Mouse (Mus musculus): ENCODE data around the gene Lrrc4c. TPM values are rescaled to one million over a fixed set of nuclear protein-coding genes. Genes with fewer than 3 reads are reported as not detected.

Gene Lrrc4c
- polyA plus RNA-seq, 1 experiment from 2014 or later = 2.0 TPM

GRCm38 (mm10) chr2:97414416-97415362, 1096.7 kb downstream of the Lrrc4c start:
- H3K27me3 ChIP-seq = no peaks in the 10 kb centered on the region
- no peaks in the 10 kb centered on the region for H3K36me3 ChIP-seq
- H3K9me3 ChIP-seq = no peaks in the 10 kb centered on the region
- no peak overlapping the region for H3K27ac ChIP-seq
- ATAC-seq (ENCODE audit: insufficient number of reproducible peaks, insufficient read depth, low FRiP score, low TSS enrichment, low read depth) = no peak
- WGBS = 74% methylated on average over 8 of the region's 8 CpGs
- no peak overlapping the region for H3K9ac ChIP-seq (replicated peaks)
- no peaks in the 10 kb centered on the region for H3K4me1 ChIP-seq (replicated peaks)
- no peak overlapping the region for H3K4me2 ChIP-seq
- H3K4me3 ChIP-seq (replicated peaks) = no peak overlapping the region

GRCm38 (mm10) chr2:97434140-97434539, 1116.2 kb downstream of the Lrrc4c start:
- WGBS = 96% methylated on average over 1 of the region's 1 CpGs
- Histone ChIP-seq H3K27ac (no peak overlapping the region), H3K4me1 (replicated peaks) (no peaks in the 10 kb centered on the region), H3K9me3 (no peaks in the 10 kb centered on the region), H3K27me3 (no peaks in the 10 kb centered on the region), H3K36me3 (no peaks in the 10 kb centered on the region), H3K4me2 (no peak overlapping the region), H3K4me3 (replicated peaks) (no peak overlapping the region), H3K9ac (replicated peaks) (no peak overlapping the region)
- no peak for ATAC-seq (ENCODE audit: insufficient number of reproducible peaks, insufficient read depth, low FRiP score, low TSS enrichment, low read depth)

DNA sequence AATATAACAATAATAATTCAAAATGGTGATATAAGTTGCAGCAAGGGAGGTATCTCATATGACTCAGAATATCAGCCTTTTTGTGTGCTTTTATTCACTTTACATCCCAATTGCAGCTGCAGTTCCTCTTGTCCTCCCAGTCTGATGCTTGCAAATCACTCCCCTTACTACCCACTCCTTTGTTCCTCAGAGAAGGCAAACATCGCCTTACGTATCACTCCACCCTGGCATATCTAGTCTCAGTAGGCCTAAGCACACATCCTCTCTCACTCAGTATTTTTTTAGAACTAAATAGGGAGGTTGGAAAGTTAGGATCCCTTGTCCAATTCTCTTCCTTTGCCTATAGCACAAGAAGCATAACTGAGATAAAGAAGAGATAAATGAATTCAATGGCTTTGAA, 1117.6 kb downstream of the Lrrc4c start:
- no peak for ATAC-seq (ENCODE audit: insufficient number of reproducible peaks, insufficient read depth, low FRiP score, low TSS enrichment, low read depth)
- Histone ChIP-seq H3K27ac (no peak overlapping the region), H3K4me3 (replicated peaks) (no peak overlapping the region), H3K4me1 (replicated peaks) (no peaks in the 10 kb centered on the region), H3K9me3 (no peaks in the 10 kb centered on the region), H3K27me3 (no peaks in the 10 kb centered on the region), H3K4me2 (no peak overlapping the region), H3K9ac (replicated peaks) (no peak overlapping the region), H3K36me3 (no peaks in the 10 kb centered on the region)
- 95% methylated on average over 2 of the region's 2 CpGs for WGBS

DNA sequence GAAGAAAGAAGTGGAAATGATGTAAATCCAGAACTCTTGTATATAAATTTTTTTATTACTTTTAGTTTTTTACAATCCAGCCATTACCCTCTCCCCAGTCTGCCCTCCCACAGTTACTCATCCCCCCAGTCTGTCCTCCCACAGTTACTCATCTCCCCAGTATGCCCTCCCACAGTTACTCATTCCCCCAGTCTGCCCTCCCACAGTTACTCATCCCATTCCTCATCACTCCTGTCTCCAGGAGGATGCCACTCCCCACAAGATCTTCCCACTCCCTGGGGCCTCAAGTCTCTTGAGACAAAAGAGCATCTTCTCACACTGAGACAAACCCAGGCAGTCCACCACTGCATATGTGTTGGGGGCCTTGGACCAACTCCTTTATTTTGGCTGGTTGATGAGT, 1119.8 kb downstream of the Lrrc4c start:
- Histone ChIP-seq H3K9ac (replicated peaks) (no peak overlapping the region), H3K4me3 (replicated peaks) (no peak overlapping the region), H3K27me3 (no peaks in the 10 kb centered on the region), H3K4me2 (no peak overlapping the region), H3K36me3 (no peaks in the 10 kb centered on the region), H3K27ac (no peak overlapping the region), H3K4me1 (replicated peaks) (no peaks in the 10 kb centered on the region), H3K9me3 (no peaks in the 10 kb centered on the region)
- no peak for ATAC-seq (ENCODE audit: insufficient number of reproducible peaks, insufficient read depth, low FRiP score, low TSS enrichment, low read depth)

DNA sequence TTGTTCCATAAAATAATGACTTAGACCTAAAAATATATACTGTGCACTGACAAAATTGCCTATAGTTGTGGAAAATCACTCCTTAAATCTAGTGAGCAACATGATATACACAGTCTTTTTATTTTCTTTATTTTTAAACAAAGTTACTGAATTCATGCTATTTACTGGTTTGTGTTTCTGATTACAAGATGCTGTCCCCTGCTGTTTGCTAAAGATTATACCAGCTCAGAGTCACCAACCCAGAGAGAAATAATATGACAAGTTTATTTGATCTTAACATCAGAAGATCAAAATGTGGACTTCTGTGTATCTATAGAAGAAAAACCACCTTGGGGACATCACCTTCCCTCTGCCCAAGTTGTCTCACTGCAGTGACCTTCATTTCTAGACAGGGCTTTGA, 1145.6 kb downstream of the Lrrc4c start:
- Histone ChIP-seq H3K9ac (replicated peaks) (no peak overlapping the region), H3K27me3 (peaks cover 7% of the 10 kb centered on the region; the same call in 1 of the 2 replicates)
- no peak for ATAC-seq (ENCODE audit: insufficient number of reproducible peaks, insufficient read depth, low FRiP score, low TSS enrichment, low read depth)

DNA sequence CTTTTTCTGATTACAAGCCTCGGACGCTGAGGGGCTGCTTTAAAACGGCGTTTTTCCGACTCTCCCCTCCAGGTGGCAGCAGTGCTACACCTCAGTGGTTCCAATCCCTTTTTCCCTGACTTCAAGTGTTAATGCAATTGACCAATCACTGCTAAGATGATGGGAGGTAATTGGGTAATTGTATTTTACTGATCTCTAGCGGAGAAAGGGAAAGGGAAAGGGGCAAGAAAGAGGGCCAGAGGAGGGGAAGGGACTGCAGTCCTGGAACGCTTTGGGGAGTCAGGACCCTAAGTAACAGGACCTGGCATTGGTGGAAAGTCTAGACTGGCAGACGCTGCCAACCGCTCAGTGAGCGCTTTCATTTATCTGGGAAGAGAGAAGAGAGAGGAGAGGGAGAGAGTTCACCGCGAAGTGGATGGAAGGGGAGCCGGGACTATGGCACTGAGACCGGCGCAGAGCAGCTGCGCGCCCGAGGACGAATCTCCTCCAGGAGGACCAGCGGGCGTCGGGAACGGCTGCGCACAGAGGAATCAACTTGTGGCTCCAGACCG, 1148.3 kb downstream of the Lrrc4c start:
- H3K36me3 ChIP-seq = no peaks in the 10 kb centered on the region
- H3K9me3 ChIP-seq = no peaks in the 10 kb centered on the region
- H3K4me2 ChIP-seq = peak overlapping the region; percentile 76
- ATAC-seq (ENCODE audit: insufficient number of reproducible peaks, insufficient read depth, low FRiP score, low TSS enrichment, low read depth) = peak; percentile 83
- H3K4me1 ChIP-seq (replicated peaks) = peaks cover 6% of the 10 kb centered on the region; the same call in 1 of the 2 replicates
- peak overlapping the region; percentile 46 for H3K4me3 ChIP-seq (replicated peaks)
- H3K27me3 ChIP-seq = peaks cover 11% of the 10 kb centered on the region
- H3K9ac ChIP-seq (replicated peaks) = peak overlapping the region; percentile 44; the same call in 1 of the 2 replicates
- 0% methylated on average over 25 of the region's 25 CpGs for WGBS
- no peak overlapping the region for H3K27ac ChIP-seq

More for the DNA sequence above, 1145.6 kb downstream of the Lrrc4c start:
- no peaks in the 10 kb centered on the region for H3K36me3 ChIP-seq
- H3K4me1 ChIP-seq (replicated peaks) = no peaks in the 10 kb centered on the region
- no peak overlapping the region for H3K4me3 ChIP-seq (replicated peaks)
- no peaks in the 10 kb centered on the region for H3K9me3 ChIP-seq
- no peak overlapping the region for H3K27ac ChIP-seq
- H3K4me2 ChIP-seq = no peak overlapping the region

- peak overlapping the region; percentile 46 for H3K4me3 ChIP-seq (replicated peaks)
- no peak overlapping the region for H3K27ac ChIP-seq
- H3K9ac ChIP-seq (replicated peaks) = 0 out of 2 replicates have a peak overlapping the region, but pooled peaks have one; percentile 34
Observed at GRCm38 (mm10) chr2:97467031-97467549, 1149.1 kb downstream of the Lrrc4c start.

DNA sequence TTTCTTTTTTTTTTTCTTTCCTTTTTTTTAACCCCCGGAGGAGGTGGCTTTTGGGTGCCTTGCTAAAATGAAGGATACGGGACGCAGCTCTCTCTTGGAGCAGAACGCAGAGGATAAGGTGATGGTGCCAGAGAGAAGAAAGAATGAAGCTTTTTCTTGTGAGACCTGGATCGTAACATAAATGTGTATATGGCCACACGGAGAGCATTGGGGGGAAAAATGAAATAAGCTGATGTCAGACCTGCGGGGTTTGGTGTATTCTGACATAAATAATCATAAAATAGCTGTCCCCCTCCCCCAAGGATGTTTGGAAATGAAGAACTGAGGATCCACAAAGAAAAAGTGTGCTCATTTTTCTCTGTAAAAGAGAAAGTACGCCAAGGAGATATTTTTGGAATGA, 1149.7 kb downstream of the Lrrc4c start:
- Histone ChIP-seq H3K9ac (replicated peaks) (no peak overlapping the region), H3K4me2 (peak overlapping the region; percentile 76), H3K27ac (no peak overlapping the region), H3K36me3 (no peaks in the 10 kb centered on the region), H3K4me1 (replicated peaks) (peaks cover 6% of the 10 kb centered on the region; the same call in 1 of the 2 replicates), H3K4me3 (replicated peaks) (peak overlapping the region; percentile 46), H3K27me3 (peaks cover 11% of the 10 kb centered on the region), H3K9me3 (no peaks in the 10 kb centered on the region)
- 9% methylated on average over 8 of the region's 8 CpGs for WGBS
- no peak for ATAC-seq (ENCODE audit: insufficient number of reproducible peaks, insufficient read depth, low FRiP score, low TSS enrichment, low read depth)

More at GRCm38 (mm10) chr2:97467031-97467549, 1149.1 kb downstream of the Lrrc4c start:
- ATAC-seq (ENCODE audit: insufficient number of reproducible peaks, insufficient read depth, low FRiP score, low TSS enrichment, low read depth) = peak; percentile 72
- no peaks in the 10 kb centered on the region for H3K36me3 ChIP-seq
- H3K4me2 ChIP-seq = peak overlapping the region; percentile 76
- H3K4me1 ChIP-seq (replicated peaks) = peaks cover 6% of the 10 kb centered on the region; the same call in 1 of the 2 replicates
- H3K27me3 ChIP-seq = peaks cover 11% of the 10 kb centered on the region
- H3K9me3 ChIP-seq = no peaks in the 10 kb centered on the region
- under 1% methylated on average over 25 of the region's 26 CpGs for WGBS

GRCm38 (mm10) chr2:97468372-97468771, 1150.4 kb downstream of the Lrrc4c start:
- Histone ChIP-seq H3K4me2 (peak overlapping the region; percentile 76), H3K4me3 (replicated peaks) (0 out of 2 replicates have a peak overlapping the region, but pooled peaks have one; percentile 46), H3K36me3 (no peaks in the 10 kb centered on the region), H3K9ac (replicated peaks) (no peak overlapping the region), H3K4me1 (replicated peaks) (peaks cover 6% of the 10 kb centered on the region; the same call in 1 of the 2 replicates), H3K27me3 (peaks cover 11% of the 10 kb centered on the region), H3K27ac (no peak overlapping the region), H3K9me3 (no peaks in the 10 kb centered on the region)
- WGBS = 39% methylated on average over 5 of the region's 5 CpGs
- ATAC-seq (ENCODE audit: insufficient number of reproducible peaks, insufficient read depth, low FRiP score, low TSS enrichment, low read depth) = no peak

- WGBS = 58% methylated on average over 2 of the region's 2 CpGs
- H3K4me3 ChIP-seq (replicated peaks) = no peak overlapping the region
- no peak overlapping the region for H3K27ac ChIP-seq
- H3K9ac ChIP-seq (replicated peaks) = no peak overlapping the region
- peaks cover 11% of the 10 kb centered on the region for H3K27me3 ChIP-seq
- no peaks in the 10 kb centered on the region for H3K36me3 ChIP-seq
- H3K4me1 ChIP-seq (replicated peaks) = peaks cover 6% of the 10 kb centered on the region; the same call in 1 of the 2 replicates
- peak overlapping the region; percentile 13; the same call in 1 of the 2 replicates for H3K4me2 ChIP-seq
- no peaks in the 10 kb centered on the region for H3K9me3 ChIP-seq
- no peak for ATAC-seq (ENCODE audit: insufficient number of reproducible peaks, insufficient read depth, low FRiP score, low TSS enrichment, low read depth)
Observed at GRCm38 (mm10) chr2:97469396-97469795, 1151.4 kb downstream of the Lrrc4c start.
